Mouse (Mus musculus) limb, embryonic 11.5 days (tissue): ENCODE results near the gene Tcf3. TPM values are rescaled to one million over a fixed set of nuclear protein-coding genes. Genes with fewer than 3 reads are reported as not detected.

Experiments used
- ATAC-seq: fragments of 200-750 bp; cut with Nextera tagmentation; 2 replicates; pipeline ENCODE4 v1.8.0; 2017; ENCODE audit warnings: low read depth; ENCODE audit not compliant: insufficient number of reproducible peaks, low FRiP score, low TSS enrichment
- DNase-seq: peaks from one replicate; pipeline ENCODE4 v3.0.0-alpha.2; 2015; ENCODE audit warnings: low spot score
- H3K27ac ChIP-seq: fragments of 300-500 bp; sonication (generic); replicated peaks from 2 replicates; pipeline ENCODE4 v1.5.1; 2014; ENCODE audit warnings: low read depth, mild to moderate bottlenecking, low read length
- H3K27me3 ChIP-seq: fragments of 300-500 bp; sonication (generic); 2 replicates; pipeline ENCODE4 v1.6.1; 2014; ENCODE audit warnings: mild to moderate bottlenecking, low read length, mixed read lengths; ENCODE audit not compliant: control insufficient read depth, insufficient read depth
- H3K36me3 ChIP-seq: fragments of 300-500 bp; sonication (generic); 2 replicates; pipeline ENCODE4 v1.6.1; 2014; ENCODE audit warnings: mild to moderate bottlenecking, low read length, moderate library complexity, mixed read lengths; ENCODE audit not compliant: control insufficient read depth, insufficient read depth
- H3K4me1 ChIP-seq: fragments of 300-500 bp; sonication (generic); 2 replicates; pipeline ENCODE4 v1.6.1; 2014; ENCODE audit warnings: low read length, mixed read lengths; ENCODE audit not compliant: control insufficient read depth, insufficient read depth
- H3K4me2 ChIP-seq: fragments of 300-500 bp; sonication (generic); 2 replicates; pipeline ENCODE4 v1.6.1; 2014; ENCODE audit warnings: low read depth, mild to moderate bottlenecking, moderate library complexity; ENCODE audit not compliant: severe bottlenecking
- H3K4me3 ChIP-seq: fragments of 300-500 bp; sonication (generic); 2 replicates; pipeline ENCODE4 v1.5.1; 2014; ENCODE audit warnings: low read depth, low read length
- H3K9ac ChIP-seq: fragments of 300-500 bp; sonication (generic); 2 replicates; pipeline ENCODE4 v1.6.1; 2014; ENCODE audit warnings: mild to moderate bottlenecking, low read length
- H3K9me3 ChIP-seq: fragments of 300-500 bp; sonication (generic); 2 replicates; pipeline ENCODE4 v1.6.1; 2016; ENCODE audit warnings: low read length; ENCODE audit not compliant: control insufficient read depth
- WGBS: fragments of 180-500 bp; shearing (Covaris S2); extraction: QIAGEN DNeasy Blood & Tissue Kit; methylation state at CpG from one replicate; pipeline ENCODE4 v1.1.7; 2014; 5-methylcytosine and 5-hydroxymethylcytosine counted together
- microRNA-seq: library from miRNA; unstranded; fragments of <30 nt; microRNA quantifications from one replicate; pipeline ENCODE4, GENCODE M21; 2016
- polyA plus RNA-seq: library from polyadenylated mRNA; unstranded; fragments of >200 nt; fragmentation: Nextera tagmentation; extraction: Ambion mirVana; gene quantifications from 2 replicates; pipeline ENCODE4 v1.2.1, GENCODE M21; 2014

Gene Tcf3
- polyA plus RNA-seq, 1 experiment from 2014 or later, result 232 TPM

DNA sequence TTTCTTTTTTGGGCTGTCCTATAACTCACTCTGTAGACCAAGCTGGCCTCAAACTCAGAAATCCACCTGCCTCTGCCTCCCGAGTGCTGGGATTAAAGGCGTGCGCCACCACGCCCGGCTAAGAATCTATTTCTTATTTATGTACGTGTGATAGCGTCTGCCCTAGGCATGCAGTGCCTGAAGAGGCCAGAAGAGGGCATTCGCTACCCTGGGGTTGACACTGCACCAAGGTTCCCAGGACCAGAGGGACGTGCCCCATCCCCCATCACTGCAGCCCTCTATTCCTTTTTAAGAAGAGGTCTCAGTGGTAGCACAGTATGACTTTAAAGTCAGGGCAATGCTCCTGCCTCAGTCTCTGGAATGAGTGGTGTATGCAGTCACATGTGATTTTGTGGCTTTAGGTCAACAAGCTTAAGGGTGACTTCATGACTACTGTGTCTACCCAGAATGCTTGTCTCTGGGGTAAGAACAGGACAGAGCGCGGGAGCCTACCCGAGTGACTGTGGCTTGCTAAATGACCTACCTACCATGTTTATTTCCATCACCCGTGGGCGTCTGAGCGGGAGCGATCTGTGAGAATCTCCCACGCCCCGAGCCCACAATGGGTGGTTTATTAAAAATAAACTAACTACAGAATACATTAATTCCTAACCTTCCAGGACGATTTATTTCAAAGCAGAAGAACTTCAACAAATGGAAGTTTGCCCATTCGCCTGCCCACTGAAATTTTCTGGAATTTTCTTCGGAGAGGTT lies 63.3 kb downstream of the Tcf3 start:
- no peak overlapping the region for H3K9ac ChIP-seq
- no peak for ATAC-seq
- H3K27ac ChIP-seq, result no peak overlapping the region
- H3K4me3 ChIP-seq, result no peak overlapping the region
- no peak overlapping the region for H3K4me2 ChIP-seq
- DNase-seq, result no peak
- no peaks in the 10 kb centered on the region for H3K27me3 ChIP-seq
- H3K4me1 ChIP-seq, result peaks cover 5% of the 10 kb centered on the region; the same call in 1 of the 2 replicates
- H3K9me3 ChIP-seq, result no peaks in the 10 kb centered on the region
- no peaks in the 10 kb centered on the region for H3K36me3 ChIP-seq
- 84% methylated on average over 21 of the region's 21 CpGs for WGBS

DNA sequence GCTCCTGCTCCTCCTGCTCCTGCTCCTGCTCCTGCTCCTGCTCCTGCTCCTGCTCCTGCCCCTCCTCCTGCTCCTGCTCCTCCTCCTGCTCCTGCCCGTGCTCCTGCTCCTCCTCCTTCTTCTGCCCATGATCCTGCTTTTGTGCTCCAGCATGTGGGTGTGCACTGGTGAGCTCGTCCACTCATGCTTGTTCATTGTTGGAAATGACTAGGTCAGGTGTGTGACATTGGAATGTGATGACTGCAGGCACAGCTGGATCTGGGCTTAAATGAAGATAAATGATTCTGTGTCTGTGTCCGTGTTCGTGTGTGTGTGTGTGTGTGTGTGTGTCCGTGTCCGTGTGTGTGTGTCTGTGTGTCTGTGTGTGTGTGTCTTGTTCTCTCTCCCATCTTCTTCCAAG lies 65.1 kb downstream of the Tcf3 start:
- no peaks in the 10 kb centered on the region for H3K9me3 ChIP-seq
- H3K36me3 ChIP-seq, result no peaks in the 10 kb centered on the region
- H3K9ac ChIP-seq, result no peak overlapping the region
- ATAC-seq, result no peak
- H3K4me3 ChIP-seq, result no peak overlapping the region
- no peak overlapping the region for H3K27ac ChIP-seq
- H3K4me2 ChIP-seq, result no peak overlapping the region
- peaks cover 5% of the 10 kb centered on the region; the same call in 1 of the 2 replicates for H3K4me1 ChIP-seq
- H3K27me3 ChIP-seq, result 0 out of 2 replicates have a peak, but pooled peaks cover 3% of the 10 kb centered on the region
- no peak for DNase-seq
- 88% methylated on average over 6 of the region's 6 CpGs for WGBS

DNA sequence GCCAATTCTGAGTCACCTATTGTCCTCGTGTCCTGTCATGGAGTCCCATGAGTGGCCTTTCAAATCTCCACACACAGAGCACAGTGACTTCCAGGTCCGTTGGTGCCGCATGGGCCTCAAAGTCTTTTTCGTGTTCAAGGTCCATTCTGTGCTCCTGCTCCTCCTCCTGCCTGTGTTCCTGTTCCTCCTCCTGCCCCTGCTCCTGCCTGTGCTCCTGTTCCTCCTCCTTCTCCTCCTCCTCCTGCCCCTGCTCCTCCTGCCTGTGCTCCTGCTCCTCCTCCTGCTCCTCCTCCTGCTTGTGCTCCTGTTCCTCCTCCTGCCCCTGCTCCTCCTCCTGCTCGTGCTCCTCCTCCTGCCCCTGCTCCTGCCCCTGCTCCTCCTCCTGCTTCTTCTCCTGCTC lies 65.5 kb downstream of the Tcf3 start:
- no peak overlapping the region for H3K4me3 ChIP-seq
- no peak for ATAC-seq
- H3K4me1 ChIP-seq, result peaks cover 5% of the 10 kb centered on the region; the same call in 1 of the 2 replicates
- no peak overlapping the region for H3K27ac ChIP-seq
- no peak overlapping the region for H3K9ac ChIP-seq
- H3K9me3 ChIP-seq, result no peaks in the 10 kb centered on the region
- no peak for DNase-seq
- no peak overlapping the region for H3K4me2 ChIP-seq
- 66% methylated on average over 5 of the region's 5 CpGs for WGBS
- 0 out of 2 replicates have a peak, but pooled peaks cover 3% of the 10 kb centered on the region for H3K27me3 ChIP-seq
- H3K36me3 ChIP-seq, result no peaks in the 10 kb centered on the region

DNA sequence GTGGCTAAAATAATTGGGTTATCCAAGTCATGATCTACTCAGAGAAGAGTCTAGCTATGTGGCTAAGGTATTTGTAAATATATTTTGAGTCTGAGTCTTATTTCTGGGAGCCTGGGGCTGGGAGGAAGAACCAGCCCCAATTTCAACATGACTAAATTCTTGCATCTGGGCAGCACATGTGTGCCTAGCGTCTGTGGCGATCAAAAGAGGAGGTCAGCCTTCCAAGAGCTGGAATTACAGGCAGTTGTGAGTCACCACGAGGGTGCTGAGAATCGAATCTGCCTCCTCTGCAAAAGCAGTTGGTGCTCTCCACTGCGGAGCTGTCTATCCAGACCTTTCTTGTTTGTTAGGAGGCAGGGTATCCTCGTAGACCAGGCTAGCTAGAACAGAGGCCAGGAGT lies 67.7 kb downstream of the Tcf3 start:
- DNase-seq (no peak), ATAC-seq (no peak)
- Histone ChIP-seq H3K36me3 (no peaks in the 10 kb centered on the region), H3K9me3 (no peaks in the 10 kb centered on the region), H3K4me3 (no peak overlapping the region), H3K9ac (no peak overlapping the region), H3K27ac (no peak overlapping the region), H3K27me3 (0 out of 2 replicates have a peak, but pooled peaks cover 3% of the 10 kb centered on the region), H3K4me1 (no peaks in the 10 kb centered on the region), H3K4me2 (no peak overlapping the region)
- 54% methylated on average over 6 of the region's 6 CpGs for WGBS

DNA sequence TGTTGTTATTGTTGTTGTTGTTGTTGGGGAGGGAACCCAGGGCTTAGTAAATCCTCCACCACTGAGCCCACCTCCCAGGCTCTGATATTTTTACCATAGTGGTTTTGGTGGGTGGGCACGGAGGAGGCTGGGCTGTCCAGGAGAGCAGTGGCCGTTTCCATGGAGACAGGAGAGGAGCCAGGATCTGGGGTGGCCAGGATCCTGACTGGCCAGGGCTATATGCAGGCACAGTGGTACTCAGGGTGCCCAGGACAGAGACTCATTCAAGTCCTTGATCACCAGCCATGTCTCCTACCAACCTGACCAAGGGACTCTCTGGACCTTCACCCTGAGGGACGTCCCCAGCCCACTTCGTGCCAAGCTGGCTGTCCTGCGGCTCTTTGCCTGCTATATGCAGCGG lies 69.7 kb downstream of the Tcf3 start:
- WGBS, result 45% methylated on average over 6 of the region's 6 CpGs
- no peaks in the 10 kb centered on the region for H3K4me1 ChIP-seq
- no peak for ATAC-seq
- H3K4me2 ChIP-seq, result no peak overlapping the region
- no peaks in the 10 kb centered on the region for H3K36me3 ChIP-seq
- no peaks in the 10 kb centered on the region for H3K9me3 ChIP-seq
- no peak overlapping the region for H3K9ac ChIP-seq
- H3K4me3 ChIP-seq, result no peak overlapping the region
- no peak overlapping the region for H3K27ac ChIP-seq
- no peak for DNase-seq
- peaks cover 8% of the 10 kb centered on the region for H3K27me3 ChIP-seq

Small RNA genes within 50 kb of the gene (microRNA-seq; reads per million reads assigned to microRNA genes)
- not detected for gene Gm22721

Other genes with a start within 250 kb of the Tcf3 start
- gene Mum1, start 207.2 kb downstream of the Tcf3 start, polyA plus RNA-seq, result 84.6 and 87.1 TPM in 2 replicates
- 266 and 281 TPM in 2 replicates for gene Ndufs7, start 184.5 kb downstream of the Tcf3 start, polyA plus RNA-seq
- gene Gamt, start 172.6 kb downstream of the Tcf3 start, polyA plus RNA-seq, result 18.9 and 20.1 TPM in 2 replicates
- 51.7 and 55.6 TPM in 2 replicates for gene Dazap1, start 172.2 kb downstream of the Tcf3 start, polyA plus RNA-seq
- gene Rps15, start 141.2 kb downstream of the Tcf3 start, polyA plus RNA-seq, result 1,071 TPM in 2 replicates
- gene Apc2, start 137.7 kb downstream of the Tcf3 start, polyA plus RNA-seq, result 4.5 and 5.0 TPM in 2 replicates
- 38.1 and 45.0 TPM in 2 replicates for gene 2310011J03Rik, start 113.1 kb downstream of the Tcf3 start, polyA plus RNA-seq
- gene Pcsk4, start 104.1 kb downstream of the Tcf3 start, polyA plus RNA-seq, result 4.4 and 5.3 TPM in 2 replicates
- gene Reep6, start 103.7 kb downstream of the Tcf3 start, polyA plus RNA-seq, result 5.2 and 7.2 TPM in 2 replicates
- gene Adamtsl5, start 85.2 kb downstream of the Tcf3 start, polyA plus RNA-seq, result 0.28 and 0.41 TPM in 2 replicates
- 0.49 and 0.61 TPM in 2 replicates for gene Plk5, start 77.2 kb downstream of the Tcf3 start, polyA plus RNA-seq
- gene Mex3d, start 46.0 kb downstream of the Tcf3 start, polyA plus RNA-seq, result 9.8 and 10.4 TPM in 2 replicates
- 302 and 337 TPM in 2 replicates for gene Mbd3, start 34.1 kb downstream of the Tcf3 start, polyA plus RNA-seq
- 527 and 533 TPM in 2 replicates for gene Uqcr11, start 26.8 kb downstream of the Tcf3 start, polyA plus RNA-seq
- gene Onecut3, start 61.2 kb upstream of the Tcf3 start, polyA plus RNA-seq, result not detected in 2 replicates
- gene Atp8b3, start 105.5 kb upstream of the Tcf3 start, polyA plus RNA-seq, result 0.37 and 0.48 TPM in 2 replicates
- gene Rexo1, start 127.9 kb upstream of the Tcf3 start, polyA plus RNA-seq, result 27.2 and 32.6 TPM in 2 replicates
- gene Klf16, start 143.7 kb upstream of the Tcf3 start, polyA plus RNA-seq, result 5.7 and 6.6 TPM in 2 replicates
- 114 and 121 TPM in 2 replicates for gene Abhd17a, start 156.7 kb upstream of the Tcf3 start, polyA plus RNA-seq
- 68.8 and 73.0 TPM in 2 replicates for gene Scamp4, start 169.2 kb upstream of the Tcf3 start, polyA plus RNA-seq
- gene Adat3, start 169.2 kb upstream of the Tcf3 start, polyA plus RNA-seq, result 9.7 and 9.8 TPM in 2 replicates
- 2.1 and 2.6 TPM in 2 replicates for gene Gm49322, start 172.4 kb upstream of the Tcf3 start, polyA plus RNA-seq
- 126 and 152 TPM in 2 replicates for gene Csnk1g2, start 189.2 kb upstream of the Tcf3 start, polyA plus RNA-seq
- 67.4 and 67.9 TPM in 2 replicates for gene Btbd2, start 223.4 kb upstream of the Tcf3 start, polyA plus RNA-seq
- 95.3 and 98.5 TPM in 2 replicates for gene Mknk2, start 244.5 kb upstream of the Tcf3 start, polyA plus RNA-seq